Mouse (Mus musculus) gonadal fat pad, adult 2 months (tissue): Measurements from ENCODE around the gene Pced1b. TPM values are rescaled to one million over a fixed set of nuclear protein-coding genes. Genes with fewer than 3 reads are reported as not detected.
A peak's percentile ranks its signal among the peaks of the same experiment; 100 is the strongest.

ENCODE experiments used
- DNase-seq: peaks from one replicate; pipeline ENCODE4 v3.0.0-alpha.2; 2012; ENCODE audit warnings: low read depth
- polyA plus RNA-seq: library from polyadenylated mRNA; depleted of rRNA; stranded (reverse); fragments of >200 nt; gene quantifications from 2 replicates; pipeline ENCODE4 v1.2.3, GENCODE M21; 2012

Pced1b gene
- polyA plus RNA-seq, 1 experiment, result 28.5 TPM

DNA sequence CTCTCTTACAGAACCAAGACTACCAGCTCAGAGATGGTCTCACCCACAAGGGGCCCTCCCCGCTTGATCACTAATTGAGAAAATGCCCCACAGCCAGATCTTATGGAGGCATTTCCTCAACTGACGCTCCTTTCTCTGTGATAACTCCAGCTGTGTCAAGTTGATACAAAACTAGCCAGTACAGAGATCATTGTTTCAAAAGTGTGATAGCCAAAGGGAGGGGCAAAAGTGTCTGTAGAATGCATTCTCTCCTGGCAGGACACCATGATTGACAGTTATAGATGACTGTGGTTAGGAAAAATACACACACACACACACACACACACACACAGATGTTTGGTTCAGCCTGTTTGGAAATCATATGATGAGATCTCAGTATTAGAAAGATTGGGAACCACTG lies 150.9 kb downstream of the Pced1b start:
- no peak for DNase-seq

DNA sequence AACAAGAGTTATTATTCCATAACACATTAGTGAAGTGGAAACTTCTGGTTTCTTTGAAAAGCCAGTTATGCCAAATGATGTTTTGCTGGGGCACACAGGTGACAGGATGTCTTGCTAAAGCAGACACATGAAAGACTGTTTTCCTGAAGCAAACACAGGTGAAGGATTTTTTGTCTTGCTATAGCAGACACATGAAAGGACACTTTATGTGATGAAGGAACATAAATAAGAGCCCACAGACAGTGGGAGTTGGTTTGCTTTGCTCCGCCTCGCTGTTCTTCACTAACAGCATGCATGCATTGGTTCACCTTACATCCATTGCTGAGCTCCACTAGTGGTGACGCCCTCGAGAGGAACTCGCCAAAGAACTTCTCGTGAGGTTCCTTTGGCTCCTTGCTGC lies 154.0 kb downstream of the Pced1b start:
- DNase-seq, result no peak

DNA sequence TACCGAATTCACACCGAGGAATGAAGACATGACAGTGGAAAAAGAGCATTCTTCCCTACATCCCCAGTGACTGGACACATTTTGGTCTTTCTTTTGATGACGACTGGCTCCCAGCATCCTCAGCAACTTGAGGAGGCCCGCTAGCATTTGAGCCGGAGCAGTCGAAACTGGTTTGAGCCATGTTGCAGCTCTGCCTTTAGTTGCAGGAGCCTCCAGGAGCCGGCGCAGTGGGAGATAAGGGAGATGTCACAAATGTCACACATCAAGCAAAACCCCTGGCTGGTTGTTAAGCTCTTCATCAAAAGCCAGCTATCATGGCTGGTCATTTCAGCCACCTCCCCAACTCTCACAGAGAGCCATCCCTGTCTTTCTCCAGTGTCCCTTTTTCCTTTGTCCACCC lies 157.6 kb downstream of the Pced1b start:
- DNase-seq, result no peak

DNA sequence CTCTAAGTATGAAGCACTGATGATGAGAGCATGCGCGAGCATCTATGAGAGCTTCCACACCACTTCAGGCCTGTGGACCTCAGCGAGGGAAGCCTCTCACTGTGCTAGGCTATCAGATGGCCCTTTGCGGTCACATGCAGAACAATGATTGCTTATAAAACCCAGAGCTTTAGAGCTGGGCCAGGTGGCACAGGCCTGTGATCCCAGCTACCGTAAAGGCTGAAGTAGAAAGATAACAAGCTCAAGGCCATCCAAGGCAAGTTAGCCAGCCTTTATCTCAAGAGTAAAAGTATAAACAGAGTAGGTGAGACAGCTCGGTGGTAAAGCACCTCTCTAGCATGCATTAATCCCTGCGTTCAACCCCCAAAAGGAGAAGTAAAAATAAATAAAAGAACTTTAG lies 158.1 kb downstream of the Pced1b start:
- no peak for DNase-seq

DNA sequence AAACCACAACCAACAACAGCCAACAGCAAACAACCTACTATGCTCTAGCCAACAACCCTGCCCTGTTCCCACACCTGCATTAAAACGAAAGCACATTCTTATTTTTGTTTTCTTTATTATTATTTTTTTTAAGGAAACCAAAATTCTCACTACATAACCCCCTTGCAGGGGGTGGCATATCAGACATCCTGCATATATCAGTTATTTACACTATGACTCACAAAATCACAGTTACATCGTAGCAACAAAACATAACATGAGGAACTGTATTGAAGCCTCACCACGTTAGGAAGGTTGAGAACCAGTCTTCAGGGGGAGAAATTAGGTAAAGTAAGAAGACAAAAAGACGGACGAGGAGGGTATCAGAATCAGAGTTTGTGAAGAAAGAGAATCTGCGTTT lies 159.2 kb downstream of the Pced1b start:
- DNase-seq, result no peak

DNA sequence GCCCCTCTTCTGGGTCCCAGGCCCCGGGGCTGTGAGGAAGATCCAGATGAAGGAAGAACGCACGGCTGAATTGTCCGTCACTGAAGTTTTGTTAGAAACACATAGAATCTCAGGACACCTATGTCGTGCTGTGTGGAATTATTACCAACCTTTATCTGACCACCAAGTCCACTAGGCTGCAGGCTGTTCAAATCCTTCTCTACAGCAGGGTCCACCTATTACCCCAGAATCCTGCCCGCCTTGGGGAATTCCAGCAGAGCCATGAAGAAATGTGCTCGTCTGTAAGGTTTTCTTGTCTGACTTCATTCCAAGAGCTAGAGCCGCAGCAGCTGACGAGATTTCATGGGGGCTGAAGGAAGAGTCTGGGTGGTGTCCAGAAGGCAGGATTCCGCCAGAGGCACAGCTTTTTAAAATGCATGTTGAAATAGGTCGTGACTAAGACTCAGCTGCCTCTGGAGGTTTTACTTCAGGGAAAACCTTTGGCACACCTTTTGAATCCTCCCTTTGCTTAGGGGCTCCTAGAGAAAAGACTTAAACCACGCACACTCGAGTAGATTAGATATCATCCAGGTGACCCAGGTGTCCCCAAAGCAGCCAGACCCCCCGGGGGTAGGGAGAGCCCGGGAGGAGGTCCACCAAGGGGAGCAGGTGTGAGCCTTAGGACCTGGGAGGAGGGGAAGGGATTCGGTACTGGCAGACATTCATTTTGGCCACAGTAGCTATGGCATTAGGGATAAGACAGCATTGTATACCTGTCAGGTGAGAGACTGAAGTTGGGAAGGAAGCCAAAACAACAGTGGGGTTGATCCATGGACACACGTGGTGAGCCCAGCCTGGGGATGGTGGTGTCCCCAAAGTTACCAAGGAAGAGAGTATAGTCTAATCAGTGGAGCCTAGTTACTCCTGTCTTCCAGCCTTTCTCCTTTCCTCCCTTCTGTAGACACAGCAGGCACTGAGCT lies 160.9 kb downstream of the Pced1b start:
- DNase-seq, result peak; percentile 70

DNA sequence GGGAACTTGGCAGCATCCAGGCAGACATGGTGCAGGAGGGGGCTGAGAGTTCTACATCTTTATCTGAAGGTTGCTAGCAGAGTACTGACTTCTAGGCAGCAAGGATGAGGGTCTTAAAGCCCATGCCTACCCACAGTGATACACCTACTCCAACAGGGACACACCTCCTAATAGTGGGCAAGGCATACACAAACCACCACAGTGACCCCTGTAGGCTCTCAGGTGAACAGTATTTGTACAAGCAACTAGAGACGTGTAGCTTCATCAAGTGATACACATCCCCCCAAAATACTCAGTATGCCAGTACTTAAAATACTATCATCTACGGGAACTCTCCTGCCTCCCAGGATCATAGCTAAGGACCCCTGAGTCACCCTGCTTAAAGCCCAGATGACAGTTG lies 164.2 kb downstream of the Pced1b start:
- no peak for DNase-seq

DNA sequence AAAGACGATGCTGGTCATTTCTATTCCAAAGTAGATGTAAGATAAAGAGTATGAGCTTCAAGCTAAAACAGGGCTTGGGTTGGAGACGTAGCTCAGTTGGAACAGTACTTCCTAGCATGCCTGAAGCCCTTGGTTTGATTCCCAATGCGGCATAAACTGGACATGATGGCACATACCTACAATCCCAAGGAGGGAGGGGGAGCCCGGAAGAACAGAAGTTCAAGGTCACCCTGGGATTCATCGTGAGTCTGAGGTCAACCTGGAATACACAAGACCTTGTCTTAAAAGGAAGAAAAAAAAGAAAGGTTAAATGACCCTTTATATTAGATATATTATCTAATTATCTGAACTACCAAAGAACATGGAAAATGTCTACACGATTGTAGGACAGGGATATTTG lies 164.8 kb downstream of the Pced1b start:
- no peak for DNase-seq

DNA sequence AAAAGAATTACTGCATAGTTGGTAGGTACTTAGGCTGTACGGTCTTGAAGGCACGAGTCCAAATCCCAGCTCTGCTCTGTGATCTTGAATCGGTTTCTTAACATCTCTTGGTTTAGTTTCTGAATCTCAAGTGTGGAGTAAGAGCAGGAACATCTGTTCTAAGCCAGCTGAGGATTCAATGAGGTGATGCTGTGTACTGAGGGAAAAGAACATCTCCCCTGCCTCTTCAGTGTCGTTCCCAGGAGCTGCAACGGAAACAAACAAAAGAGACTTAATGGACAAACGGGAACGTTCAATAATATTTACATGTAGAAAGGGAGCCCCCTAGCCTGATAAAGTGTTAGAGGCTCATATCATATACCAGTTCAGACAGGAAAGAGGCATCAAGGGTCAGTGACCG lies 165.4 kb downstream of the Pced1b start:
- no peak for DNase-seq

DNA sequence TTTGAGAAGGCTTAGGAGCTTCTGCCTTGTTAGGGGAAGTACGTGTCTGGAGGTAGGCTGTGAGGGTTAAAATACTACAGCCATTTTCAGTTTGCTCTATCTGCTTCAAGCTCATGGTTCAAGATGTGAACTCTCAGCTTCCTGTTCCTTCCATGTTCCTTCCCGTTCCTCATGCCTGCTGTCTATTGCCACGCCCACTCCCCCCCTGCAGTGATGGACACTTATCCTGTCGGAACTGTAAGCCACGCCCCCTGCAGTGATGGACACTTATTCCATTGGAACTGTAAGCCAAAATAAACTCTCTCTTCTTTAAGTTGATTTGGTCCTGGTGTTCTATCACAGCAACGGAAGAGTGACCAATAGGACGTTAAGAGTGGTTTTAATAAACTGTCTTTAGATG lies 166.0 kb downstream of the Pced1b start:
- DNase-seq, result no peak

DNA sequence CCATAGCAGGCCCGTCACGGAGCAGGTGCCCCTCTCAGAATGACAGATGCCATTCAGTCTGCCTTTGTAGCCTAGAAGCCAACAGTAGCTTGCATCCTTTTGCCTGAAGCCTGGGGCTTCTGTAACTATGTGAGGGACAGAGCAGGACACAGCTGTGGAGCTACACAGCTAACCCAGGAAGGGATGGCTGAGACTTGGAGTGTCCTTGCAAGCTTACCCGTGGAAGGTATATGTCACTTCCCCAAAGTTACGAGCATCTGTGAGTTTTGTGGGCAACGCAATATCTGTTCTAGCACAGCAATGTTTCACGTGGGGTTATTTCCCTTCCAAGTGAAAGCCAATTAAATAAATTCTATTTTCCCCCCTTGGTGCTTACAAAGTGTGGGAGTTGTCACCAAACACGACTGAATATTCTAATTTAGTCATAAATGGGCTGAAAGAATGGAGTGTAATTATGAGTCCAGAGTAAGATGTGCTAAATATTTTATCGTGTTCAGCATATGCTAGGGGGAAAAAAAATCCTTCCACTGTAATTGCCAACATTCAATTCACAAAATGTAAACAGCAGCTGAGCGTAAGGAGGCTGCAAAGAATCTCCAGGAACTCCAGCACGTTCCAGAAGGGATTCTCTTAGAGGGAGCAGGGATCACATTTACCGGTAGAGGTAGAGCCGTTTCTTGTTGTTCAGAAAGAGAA lies 168.0 kb downstream of the Pced1b start:
- DNase-seq, result no peak

DNA sequence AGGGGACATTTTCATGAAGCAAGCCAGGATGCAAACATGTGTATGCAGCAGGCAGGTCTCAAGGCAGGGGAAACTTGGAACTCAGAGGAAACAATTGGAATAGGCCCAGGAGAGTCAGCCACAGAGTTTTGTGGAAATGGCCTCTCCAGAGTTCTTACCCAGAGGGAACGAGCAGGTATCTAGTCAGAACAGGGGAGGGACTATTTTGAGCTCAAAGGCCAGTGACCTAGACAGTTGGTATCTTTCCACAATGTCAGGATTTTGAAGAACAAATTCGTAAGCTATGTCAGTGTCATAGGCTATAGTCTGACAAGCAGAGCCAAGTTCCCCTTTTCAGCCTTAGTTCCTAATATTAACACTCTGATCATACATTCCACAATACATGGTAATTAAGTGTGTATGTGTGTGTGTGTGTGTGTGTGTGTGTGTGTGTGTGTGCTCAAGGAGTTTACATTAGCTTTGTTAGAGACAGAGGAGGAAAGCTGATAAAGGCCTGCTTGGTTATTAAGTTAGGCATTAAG lies 168.6 kb downstream of the Pced1b start:
- DNase-seq, result no peak

DNA sequence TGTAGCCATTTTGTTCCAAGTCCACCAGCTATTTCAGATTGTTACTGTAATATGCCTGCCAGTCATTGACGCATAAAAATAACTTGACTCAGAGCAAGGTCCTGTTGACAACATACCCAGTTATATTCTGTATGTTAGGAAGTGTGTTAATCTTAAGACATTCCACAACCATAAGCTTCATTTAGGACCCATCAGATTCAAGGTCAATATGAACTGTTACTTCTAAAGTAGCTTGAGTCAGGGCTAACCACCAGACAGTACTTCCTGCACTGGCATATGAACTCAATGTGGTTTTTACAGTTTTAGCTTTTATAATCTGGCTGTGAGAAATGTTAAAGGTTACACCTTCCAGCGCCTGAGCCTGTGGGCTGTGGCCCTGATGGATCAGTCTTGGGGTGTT lies 173.4 kb downstream of the Pced1b start:
- DNase-seq, result no peak

DNA sequence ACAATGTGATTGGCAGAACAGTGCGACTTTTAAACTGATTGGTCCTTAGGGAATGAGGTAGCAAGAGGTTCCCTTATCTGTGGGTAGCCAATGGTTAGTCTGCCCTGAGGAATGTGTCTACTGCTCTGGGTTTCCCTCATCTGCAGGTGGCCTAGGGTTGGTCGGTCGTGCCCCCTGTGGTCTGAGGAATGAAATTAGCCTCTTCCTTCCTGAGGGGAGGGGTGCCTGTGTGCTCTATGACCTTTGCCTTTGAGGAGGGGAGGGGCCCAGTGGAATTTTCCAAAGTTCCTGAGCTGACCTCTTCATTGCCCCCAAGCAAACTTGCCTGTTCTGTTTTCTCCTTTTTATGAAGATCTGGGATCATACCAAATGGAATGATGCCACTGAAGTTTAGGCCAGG lies 174.6 kb downstream of the Pced1b start:
- no peak for DNase-seq

DNA sequence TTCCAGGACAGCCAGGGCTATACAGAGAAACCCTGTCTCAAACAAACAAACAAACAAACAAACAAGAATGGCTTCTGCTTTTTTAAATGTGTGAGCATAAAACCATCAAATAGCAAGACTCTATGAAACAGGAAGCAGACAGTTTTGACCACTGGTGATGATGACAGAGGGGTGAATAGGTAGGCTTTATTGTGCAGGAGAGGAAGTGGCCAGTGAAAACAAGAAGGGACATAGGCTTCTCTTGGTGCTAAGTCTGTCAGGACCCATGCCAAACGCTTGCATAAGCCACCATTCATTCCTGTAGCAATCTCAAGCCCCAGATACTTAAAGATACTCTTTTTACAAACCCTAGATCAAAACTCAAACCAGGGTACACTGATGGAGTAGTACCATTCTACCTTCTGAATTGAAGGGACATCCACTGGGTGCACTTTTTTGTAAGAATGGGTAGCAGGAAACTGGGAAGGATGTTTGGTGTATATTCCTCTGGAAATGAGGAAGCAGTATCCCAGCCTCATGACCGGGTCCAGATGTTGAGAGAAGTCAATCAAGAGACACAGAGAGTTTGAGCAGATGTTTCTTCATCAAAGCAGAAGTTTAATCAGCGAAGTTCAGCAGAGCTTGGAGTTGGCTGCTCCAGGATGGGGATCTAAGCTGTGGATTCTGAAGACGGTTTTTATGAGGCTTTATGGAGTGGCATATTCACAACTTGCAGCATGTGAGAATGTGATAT lies 175.5 kb downstream of the Pced1b start:
- no peak for DNase-seq

DNA sequence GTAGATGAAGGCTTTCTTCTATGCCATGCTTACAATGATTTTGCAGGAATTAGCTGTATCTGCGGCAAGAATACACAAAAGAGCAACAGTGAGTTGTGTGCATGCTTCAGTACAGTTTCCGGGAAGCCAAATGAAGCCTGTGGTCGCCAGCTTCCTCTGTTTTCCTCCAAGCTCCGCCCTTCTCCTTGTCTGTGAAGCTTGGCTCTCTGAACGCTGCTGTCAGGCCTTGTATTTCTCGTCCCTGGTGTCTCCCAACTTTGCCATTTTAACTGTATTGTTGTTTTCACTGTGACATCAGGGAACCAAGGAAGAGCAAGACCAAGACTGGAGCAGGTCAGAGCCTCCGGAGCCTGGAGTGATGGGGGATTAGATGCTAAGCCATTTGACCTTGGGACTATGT lies 177.5 kb downstream of the Pced1b start:
- DNase-seq, result no peak

DNA sequence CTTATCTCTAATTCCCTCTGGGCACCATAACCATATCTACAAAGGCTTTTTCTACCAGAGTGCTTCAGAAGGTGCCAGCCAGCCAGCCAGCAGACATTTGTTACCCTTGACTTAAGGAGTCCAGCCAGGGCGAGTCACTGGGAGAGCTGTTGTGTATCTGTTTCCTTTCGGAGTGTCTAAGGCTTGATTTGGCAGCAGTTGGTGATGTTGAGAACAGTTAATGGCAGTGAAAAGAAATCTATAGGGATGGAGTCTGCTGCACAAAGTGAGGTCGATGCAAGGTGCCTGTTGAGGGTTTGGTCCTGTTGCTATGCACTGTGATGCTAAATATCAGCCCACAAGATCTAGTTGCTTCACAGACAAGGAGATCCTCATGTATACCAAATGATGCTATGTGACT lies 178.1 kb downstream of the Pced1b start:
- no peak for DNase-seq

DNA sequence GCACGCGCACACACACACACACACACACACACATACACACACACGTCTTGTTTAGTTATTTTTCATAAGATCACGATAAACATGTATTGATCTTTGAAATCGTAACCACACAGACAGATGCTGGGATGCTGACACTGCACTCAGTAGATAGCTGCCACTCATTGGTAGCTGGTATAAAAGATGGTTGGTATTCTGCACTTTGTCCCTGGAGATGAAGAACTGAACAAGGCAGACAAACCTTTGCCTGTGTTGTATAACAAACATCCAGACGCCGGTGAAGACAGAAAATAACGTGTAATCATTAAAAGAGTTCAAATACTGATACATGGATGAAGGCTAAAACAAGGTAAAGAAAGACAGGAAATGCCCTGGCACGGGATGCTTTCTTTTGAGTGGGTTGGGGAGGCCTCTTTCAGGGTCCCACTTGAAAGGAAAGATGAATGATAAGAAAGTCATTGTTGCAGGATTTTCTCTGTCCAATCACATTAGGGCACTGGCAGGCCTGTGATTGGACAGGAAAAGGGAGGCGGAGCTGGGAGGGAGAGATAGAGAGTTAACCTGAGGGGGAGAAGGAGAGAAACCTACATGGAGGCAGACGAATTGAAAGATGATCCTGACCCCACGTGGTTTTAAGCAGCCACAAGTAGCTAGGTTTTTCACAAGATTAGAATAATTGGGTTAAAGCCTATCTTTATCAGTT lies 182.4 kb downstream of the Pced1b start:
- DNase-seq, result no peak

DNA sequence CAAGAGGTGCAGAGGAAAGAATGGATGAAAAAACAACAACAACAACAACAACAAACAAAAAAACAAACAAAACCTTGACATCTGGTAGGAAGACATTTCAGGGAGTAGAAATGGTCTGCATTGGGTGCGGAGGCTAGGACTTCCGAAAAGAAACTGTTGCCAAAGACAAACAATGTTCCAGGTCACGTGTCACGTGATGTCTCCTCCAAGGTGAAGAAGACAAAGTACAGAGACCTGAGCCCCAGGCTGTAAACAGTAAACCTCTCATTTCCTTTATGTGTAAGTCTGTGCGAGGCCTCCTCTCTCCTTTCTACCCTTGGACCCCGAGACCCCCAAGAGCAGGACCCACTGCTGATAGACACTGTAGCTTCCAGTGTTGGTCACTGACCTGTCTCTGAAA lies 184.6 kb downstream of the Pced1b start:
- no peak for DNase-seq

DNA sequence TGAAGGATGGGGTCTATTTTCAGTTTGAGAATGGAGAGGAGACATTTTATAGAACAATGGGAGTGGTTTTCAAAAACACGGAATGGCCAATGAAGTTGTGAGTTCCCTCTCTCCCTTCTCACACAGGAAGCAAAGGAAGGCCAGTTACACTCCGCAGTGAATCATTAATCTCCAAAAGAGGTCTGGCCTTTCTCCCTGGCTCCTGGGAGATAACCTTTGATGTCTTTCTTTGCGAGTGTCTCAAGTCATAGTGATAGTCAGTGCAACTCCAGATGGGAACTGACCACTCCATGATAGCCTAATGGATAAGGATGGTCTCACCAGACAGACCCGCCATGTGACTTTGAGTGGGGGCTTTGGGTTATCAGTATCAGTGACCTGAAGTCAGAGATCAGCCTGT lies 185.3 kb downstream of the Pced1b start:
- no peak for DNase-seq
